Mouse (Mus musculus): ENCODE results near the gene Atp8a2. TPM values are rescaled to one million over a fixed set of nuclear protein-coding genes. Genes with fewer than 3 reads are reported as not detected.

The Atp8a2 gene
- total RNA-seq, 1 experiment from 2014 or later, result 0.57 TPM

DNA sequence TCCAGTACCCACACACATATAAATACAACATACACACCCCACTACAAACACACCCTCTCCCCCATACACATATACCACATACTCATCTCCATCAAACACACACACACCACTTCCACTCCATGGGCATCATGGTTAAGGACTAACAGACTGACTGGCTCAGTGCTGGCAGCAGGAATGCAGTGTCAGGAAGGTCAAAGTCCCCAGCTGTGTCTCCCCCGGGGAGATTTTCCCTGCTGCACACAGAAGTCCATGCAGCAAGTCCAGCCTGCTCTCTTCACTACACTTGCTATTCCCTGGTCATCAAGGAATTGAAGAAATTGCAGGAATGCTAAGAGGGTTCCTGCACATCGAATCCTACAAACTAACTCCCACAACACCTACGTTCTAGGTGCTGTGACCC lies 131.8 kb downstream of the Atp8a2 start:
- no peak for ATAC-seq (replicated peaks; ENCODE audit: insufficient number of reproducible peaks, low FRiP score, low TSS enrichment, poor library complexity, severe bottlenecking)

DNA sequence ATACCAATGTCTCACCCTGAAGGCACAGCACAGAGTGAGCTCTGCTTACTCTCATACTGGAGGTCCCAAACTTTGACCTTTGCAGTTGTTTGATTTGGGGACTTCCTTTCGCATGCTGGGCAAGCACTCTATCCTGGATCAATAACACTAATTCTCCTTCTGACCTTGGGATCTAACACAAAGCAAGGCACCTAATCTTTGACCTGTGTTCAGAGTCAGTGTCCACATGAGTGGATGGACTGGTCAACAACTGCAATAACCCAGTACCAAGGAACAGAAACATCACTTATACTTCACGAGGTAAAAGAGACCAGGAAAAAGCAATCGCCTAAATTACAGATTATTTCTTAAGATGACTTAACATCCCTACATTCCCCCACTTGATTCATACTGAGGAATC lies 136.0 kb downstream of the Atp8a2 start:
- no peak for ATAC-seq (replicated peaks; ENCODE audit: insufficient number of reproducible peaks, low FRiP score, low TSS enrichment, poor library complexity, severe bottlenecking)

DNA sequence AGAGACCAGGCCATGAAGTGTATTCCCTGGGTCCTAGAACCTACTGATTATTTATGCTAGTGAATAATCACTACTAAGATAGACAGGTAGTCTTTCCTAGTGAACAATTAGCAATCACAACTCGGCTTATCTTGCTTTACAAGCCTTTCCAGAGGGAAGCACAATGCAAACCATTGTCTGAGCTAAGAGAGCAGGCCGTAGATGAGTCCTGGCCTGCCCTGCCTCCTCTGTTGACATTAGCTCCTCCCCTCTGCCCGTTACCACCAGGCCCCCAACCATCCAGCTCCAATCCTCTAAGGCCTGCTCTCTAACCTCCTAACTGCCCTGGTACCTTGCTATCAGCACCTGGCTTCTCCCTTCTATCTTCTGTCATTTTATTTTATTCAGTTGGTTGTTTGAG lies 138.1 kb downstream of the Atp8a2 start:
- ATAC-seq (replicated peaks; ENCODE audit: insufficient number of reproducible peaks, low FRiP score, low TSS enrichment, poor library complexity, severe bottlenecking), result no peak

DNA sequence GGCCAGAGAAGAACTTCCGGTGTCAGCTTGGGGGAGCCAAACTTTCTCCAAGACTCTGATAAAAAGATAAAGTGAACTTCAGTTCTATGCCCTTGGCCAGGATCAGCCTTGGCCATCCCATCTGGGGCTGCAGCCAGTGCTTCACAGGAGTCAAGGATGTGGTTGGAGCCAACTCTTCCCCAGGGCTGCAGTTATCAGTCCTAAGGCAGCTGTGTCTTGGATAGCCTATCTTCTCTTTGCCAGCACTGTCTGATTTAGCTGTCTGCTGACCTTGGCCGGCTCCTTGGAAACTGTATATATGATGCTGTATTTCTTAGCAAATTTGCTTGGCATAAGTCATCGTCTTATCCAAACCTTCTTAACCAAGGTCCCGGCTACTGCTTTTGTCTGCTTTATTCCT lies 141.7 kb downstream of the Atp8a2 start:
- no peak for ATAC-seq (replicated peaks; ENCODE audit: insufficient number of reproducible peaks, low FRiP score, low TSS enrichment, poor library complexity, severe bottlenecking)

DNA sequence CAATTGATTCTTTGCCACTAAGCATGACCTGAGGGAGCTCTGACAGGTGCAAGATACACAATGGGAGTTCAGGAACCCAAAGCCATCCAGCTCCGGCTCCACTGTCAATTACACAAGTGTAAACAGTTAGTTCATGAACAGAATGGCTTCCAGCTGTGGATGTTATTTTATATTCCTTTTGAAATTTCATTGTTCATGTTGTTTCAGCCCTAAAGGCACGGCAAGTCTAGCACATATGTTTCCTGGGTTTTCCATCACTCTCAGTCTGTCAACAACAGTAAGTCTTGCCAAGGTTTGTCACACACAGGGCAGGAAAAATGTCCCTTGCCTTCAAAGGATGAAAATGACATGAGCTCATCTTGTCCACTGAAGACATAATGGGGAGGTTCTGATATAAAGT lies 166.3 kb downstream of the Atp8a2 start:
- ATAC-seq (replicated peaks; ENCODE audit: insufficient number of reproducible peaks, low FRiP score, low TSS enrichment, poor library complexity, severe bottlenecking), result no peak

DNA sequence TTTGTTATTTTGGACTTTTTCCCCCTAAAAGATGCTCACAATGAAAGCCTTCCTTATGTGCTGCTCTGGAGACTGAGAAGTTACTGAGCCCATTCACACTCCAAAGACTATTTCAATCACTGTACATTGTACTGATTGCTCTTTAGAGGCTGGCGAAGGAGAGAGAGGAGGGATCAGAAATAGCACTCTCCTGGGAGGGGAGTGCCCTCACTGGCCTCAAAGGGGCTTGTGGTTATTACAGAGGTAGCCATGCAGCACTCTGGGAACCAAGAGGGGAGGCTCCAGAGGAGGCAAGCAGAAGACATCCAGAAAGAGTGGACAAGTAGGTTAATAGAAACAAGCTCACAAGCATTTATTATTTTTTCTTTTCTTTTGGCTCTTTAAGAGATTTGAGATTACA lies 169.8 kb downstream of the Atp8a2 start:
- ATAC-seq (replicated peaks; ENCODE audit: insufficient number of reproducible peaks, low FRiP score, low TSS enrichment, poor library complexity, severe bottlenecking), result no peak

DNA sequence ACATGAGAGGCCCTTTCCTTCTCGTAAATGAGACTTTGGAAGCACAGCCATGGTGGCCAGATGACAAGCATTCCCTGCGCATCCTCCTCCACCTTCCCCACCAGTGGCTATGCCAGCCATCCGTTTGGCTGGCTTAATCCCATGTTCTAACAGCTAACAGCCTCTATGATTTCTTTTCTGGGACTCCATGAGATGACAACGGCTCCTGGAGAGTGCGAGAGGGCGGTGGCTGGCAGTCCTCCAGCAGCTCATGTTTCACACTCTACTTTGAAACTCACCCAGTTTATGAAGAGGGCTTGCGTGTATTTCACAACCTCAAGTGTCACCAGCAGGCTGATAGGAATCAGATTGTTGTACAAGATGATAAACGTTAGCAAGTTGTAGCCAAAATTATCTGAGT lies 170.3 kb downstream of the Atp8a2 start:
- ATAC-seq (replicated peaks; ENCODE audit: insufficient number of reproducible peaks, low FRiP score, low TSS enrichment, poor library complexity, severe bottlenecking), result no peak

DNA sequence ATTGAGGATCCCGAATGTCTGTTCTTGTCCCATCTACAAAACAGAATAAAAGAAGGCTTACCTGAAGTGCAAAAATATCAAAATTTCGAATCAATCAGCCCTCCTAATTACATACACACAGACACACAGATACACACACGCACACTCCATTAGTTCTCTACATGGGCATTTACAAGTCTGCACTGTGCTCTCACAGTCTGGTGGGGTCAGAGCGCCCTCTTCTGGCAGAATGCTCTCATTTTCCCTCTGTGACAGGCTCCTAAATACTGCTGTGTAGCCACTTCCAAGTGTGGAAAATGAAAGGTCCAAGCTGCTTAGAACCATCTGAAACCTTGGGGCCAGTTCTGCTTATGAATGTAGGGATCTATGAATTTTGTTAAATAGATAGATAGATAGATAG lies 181.1 kb downstream of the Atp8a2 start:
- no peak for ATAC-seq (replicated peaks; ENCODE audit: insufficient number of reproducible peaks, low FRiP score, low TSS enrichment, poor library complexity, severe bottlenecking)

DNA sequence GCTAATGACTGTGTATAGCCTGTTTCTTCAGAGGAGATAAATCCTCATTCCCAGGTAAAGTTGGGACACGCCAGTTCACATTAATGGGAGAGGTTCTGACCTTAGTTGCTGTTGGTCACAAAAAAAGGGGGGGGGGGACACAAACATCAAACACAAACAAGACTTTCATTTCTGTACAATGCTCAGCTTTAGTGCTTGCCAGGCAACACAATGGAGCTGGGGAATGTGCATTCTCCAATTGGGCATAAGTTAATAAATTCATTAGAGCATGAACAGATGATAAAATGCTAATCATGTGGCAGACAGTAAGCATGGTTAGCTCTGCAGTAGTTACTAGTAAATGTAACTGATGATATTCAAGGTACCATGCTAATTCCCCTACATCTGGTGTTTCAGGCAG lies 195.2 kb downstream of the Atp8a2 start:
- no peak for ATAC-seq (replicated peaks; ENCODE audit: insufficient number of reproducible peaks, low FRiP score, low TSS enrichment, poor library complexity, severe bottlenecking)

DNA sequence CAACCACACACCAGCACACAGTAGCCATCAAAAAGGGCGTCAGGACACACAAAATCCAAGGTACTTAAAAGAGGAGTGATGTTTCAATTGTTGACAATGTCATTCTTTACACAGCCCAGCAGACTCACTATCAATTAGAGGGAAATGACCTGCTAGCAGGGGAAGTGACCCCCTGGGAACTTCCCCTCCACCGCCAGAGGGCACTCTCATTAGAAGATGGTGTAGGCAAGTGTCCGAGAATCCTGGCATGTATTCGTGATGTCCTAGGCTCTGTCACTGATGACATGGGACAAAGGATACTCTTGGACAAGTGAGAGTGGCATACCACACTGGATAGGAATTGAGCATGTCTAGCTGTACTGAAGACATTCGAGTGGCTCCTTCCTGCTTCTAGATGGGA lies 208.1 kb downstream of the Atp8a2 start:
- no peak for ATAC-seq (replicated peaks; ENCODE audit: insufficient number of reproducible peaks, low FRiP score, low TSS enrichment, poor library complexity, severe bottlenecking)

DNA sequence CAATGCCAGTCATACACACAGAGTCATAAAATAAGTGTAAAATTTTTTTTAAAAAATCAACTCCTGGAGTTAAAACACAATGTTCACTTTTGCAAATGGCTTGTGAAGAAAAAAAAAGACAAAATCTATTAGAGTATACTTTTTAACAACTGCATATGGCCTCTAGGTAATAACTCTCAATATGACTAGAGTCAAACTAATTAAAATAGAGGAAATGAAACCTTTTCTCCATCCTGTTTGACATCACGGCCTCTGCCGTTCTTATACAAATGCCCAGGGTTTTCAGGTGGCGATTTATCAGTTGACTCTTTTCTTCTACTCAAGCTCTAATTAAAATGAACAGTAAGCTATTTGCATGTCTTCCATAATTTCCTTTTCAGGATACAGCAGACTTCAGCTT lies 209.0 kb downstream of the Atp8a2 start:
- no peak for ATAC-seq (replicated peaks; ENCODE audit: insufficient number of reproducible peaks, low FRiP score, low TSS enrichment, poor library complexity, severe bottlenecking)

DNA sequence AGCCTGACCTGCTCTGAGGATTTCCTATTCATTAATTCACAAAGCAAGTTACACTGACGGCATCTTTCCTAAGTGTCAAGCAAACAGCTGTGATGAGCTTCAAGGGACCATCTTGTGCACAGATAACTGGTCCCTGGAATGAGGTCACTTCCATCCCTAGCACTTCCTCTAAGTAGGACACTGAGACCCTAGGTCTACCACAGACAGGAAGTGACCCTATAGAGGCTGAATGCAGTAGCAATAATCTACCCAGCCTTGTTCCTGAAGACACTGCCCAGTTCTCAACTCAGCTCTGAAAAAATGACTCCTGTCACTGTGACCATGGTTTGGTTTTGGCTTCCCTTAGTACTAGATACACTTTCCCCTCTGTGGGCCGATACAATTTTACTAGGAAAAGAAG lies 219.0 kb downstream of the Atp8a2 start:
- ATAC-seq (replicated peaks; ENCODE audit: insufficient number of reproducible peaks, low FRiP score, low TSS enrichment, poor library complexity, severe bottlenecking), result no peak

DNA sequence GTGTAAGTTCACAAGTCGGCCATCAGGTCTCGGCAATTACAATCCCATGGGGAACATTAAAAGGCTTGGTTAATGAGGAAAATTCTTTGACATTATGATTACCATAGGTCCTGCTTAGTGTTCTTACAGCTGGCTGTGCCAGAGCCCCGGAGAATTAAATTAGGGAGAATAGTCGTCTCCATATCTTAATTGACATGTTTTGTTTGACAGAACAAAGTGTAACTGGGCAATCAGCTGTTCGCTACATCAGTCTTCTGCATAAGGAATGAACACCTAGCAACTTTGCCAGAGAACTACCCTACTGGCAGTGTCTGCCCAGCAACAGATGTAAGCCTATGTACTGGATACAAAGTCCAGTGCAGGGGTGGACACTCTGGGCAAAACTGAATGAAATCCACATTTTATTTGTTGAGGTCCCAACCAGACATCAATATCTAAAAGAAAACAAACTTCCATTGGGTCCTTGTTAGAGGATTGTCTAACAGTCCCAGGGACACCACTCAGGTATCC lies 225.7 kb downstream of the Atp8a2 start:
- ATAC-seq (replicated peaks; ENCODE audit: insufficient number of reproducible peaks, low FRiP score, low TSS enrichment, poor library complexity, severe bottlenecking), result no peak

DNA sequence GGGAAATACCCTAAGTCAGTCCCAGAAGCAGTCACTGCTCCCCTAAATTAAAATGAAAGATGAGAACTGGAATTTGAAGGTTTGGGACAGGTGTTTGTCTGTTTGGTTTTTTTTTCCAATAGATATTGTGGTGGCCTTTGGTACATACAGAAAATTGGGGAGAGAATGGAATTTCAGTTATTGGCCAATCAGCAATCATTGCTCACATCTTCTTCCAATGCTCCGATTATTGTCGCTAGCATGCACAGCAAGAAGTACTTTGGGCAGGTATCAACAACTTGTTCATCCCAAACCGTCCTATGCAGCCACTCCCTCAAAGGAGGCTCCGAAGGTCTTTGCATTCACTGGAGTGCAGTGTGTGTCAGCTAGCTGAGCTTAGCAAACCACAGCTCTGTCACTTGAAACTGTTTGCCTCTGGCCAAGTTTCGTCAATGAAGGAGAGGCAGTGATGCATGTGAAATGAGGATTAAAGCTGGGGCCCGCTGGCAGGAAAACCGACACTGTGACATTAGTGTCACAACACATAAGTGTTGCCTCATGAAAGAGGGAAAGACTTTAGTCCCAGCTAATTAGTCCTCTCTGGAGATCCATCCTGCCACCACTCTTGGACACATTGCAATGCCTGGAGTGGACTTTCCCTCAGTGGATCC lies 227.4 kb downstream of the Atp8a2 start:
- ATAC-seq (replicated peaks; ENCODE audit: insufficient number of reproducible peaks, low FRiP score, low TSS enrichment, poor library complexity, severe bottlenecking), result no peak

DNA sequence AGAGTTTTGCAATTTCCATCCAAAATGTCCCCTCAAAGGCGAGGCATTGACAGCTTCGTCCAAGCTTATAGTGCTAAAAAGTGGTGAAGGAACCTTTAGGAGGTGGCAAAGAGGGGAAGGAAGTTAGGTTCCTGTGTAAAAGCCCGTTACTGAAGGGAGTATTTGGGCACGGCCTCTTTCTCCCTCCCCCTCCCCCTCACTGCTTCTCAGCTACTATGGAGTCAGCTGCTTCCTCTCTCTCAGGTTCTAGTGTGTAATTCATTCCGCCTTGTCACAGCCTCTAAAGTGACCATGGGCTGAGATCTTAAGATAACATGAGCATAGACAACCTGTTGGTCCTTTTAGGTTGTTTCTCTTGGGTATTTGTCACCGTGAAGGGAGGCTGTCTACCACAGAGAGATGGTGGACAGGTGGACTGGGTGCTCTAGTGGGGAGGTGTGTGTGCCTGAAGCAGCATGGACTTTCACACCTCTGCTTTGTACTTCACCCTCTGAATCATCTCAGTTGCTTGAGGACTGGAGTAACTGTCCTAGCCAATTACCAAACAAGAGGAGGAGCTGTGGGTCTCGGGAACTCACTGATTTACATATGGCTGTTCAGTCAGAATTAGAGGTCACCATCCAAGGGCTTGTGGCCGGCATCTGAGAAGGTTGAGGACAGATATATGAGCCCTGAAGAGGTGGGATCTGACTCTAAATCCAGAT lies 229.0 kb downstream of the Atp8a2 start:
- ATAC-seq (replicated peaks; ENCODE audit: insufficient number of reproducible peaks, low FRiP score, low TSS enrichment, poor library complexity, severe bottlenecking), result no peak

DNA sequence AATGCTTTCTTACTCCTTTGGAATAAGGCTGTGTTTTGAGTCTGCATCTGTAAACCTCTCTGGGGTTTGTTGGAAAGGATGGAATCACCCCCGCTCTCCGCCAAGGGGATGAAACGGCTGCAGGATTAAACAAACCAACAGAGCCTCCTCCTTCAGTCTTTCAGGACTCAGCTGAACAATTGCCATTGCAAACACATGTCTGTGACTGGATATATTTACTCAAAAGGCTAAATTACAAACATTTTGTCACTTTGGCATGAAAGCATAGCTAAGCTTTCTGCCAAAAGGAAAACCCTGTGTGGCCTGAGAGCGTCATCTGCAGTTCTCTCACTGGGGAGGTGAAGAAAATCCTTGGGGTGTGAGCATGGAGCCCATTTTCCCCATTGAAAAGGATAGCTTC lies 230.0 kb downstream of the Atp8a2 start:
- ATAC-seq (replicated peaks; ENCODE audit: insufficient number of reproducible peaks, low FRiP score, low TSS enrichment, poor library complexity, severe bottlenecking), result no peak

DNA sequence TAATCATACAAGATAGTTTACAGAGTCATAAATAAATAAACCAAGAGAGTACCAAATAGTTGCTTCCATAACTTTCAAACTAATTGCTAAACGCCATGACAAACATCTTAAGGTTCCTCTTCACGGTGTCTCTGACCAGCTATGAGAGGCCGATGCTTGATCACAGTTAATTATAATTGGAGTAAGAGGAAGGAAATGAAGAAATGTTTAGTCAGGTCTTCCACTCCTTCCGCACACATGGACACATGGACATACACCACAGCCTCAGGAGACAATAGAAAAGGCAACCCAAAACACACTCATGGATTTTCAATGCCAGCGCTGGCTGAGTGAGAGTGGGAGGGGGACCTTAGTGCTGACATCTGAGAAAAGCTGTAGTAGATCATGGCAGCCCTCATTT lies 232.4 kb downstream of the Atp8a2 start:
- ATAC-seq (replicated peaks; ENCODE audit: insufficient number of reproducible peaks, low FRiP score, low TSS enrichment, poor library complexity, severe bottlenecking), result no peak

DNA sequence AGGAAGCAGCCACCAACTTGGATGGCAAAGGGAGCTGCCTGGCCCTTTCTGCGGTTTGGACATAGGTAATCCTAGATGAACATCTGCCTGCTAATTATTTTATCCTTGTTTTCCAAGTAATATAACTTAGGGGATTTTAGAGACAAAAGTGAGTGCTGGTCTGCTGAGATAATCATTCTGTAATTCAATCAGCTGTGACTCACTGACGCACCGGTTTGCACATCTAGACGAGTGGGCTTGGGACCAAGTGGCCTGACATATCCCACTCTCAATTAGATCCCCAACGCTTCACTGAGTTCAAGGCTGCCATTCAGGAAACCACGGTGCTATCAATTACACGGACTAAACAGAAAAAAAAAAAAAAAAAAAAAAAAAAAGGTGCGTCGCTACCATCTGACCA lies 236.0 kb downstream of the Atp8a2 start:
- no peak for ATAC-seq (replicated peaks; ENCODE audit: insufficient number of reproducible peaks, low FRiP score, low TSS enrichment, poor library complexity, severe bottlenecking)

DNA sequence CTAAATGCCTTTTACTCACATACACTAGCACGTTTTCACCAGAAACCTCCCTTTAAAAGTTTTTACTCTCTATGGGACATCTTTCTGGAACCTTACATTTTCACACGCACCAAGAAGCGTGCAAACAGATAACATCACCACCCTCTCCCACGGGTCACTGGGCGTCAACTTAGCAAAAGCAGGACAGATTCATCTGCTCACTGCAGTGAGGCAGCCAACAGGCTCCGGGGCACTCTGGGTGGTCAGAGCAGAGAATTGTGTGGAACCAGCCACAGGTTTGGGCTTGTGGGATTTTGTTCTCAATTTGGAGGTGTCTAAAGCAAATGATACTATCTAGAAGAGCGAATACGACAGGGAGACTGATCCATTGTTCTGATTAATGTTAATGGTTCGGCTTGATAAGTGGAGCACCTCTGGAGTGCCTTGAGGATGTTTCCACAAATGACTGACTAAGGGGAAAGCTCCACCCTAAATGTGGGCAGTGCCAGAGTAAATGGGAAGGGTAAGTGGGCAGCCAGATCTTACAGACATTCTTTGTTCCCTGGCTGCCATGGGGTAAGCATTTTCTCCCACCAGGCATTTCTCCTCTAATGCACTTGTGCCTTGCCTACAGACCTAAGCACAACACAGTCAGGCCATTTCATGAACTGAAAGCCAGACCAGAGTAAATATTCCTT lies 236.6 kb downstream of the Atp8a2 start:
- ATAC-seq (replicated peaks; ENCODE audit: insufficient number of reproducible peaks, low FRiP score, low TSS enrichment, poor library complexity, severe bottlenecking), result no peak

DNA sequence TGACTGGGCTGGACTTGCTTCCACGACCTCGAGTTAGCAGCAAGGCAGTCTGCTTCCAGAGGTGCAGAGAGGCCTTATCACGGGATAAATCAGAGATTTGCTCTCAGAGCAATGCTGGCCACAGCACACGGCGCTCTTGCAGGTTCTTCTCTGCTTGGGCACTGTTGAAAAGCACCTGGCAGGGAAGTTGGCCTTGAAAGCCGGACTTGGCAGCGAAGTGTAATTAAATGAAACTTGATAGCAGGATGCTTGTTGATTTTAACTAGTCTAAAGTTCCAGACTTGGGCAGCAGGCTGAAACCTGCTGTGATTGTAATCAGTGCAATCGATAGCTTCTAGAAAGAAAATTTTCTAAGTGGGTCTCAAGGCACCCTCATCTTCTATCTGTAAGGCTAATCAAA lies 237.3 kb downstream of the Atp8a2 start:
- ATAC-seq (replicated peaks; ENCODE audit: insufficient number of reproducible peaks, low FRiP score, low TSS enrichment, poor library complexity, severe bottlenecking), result no peak
